ENCODE assay signal across 14 mouse cellular contexts in genomic region chr7:28585001-28585400, GRCm38 (mm10). TPM values are rescaled to one million over a fixed set of nuclear protein-coding genes. Genes with fewer than 3 reads are reported as not detected.
A peak's percentile ranks its signal among the peaks of the same experiment; 100 is the strongest.
DNase-seq lines count a peak whose midpoint lies in the region; ATAC-seq and TF ChIP-seq lines count a peak whose summit lies in the region.
"Had no signal": no experiment of that assay in that cellular context is flagged by ENCODE, and none has a peak within 500 bp of the region (broad histone marks: within the 10 kb centered on the region; RNA-seq: fewer than 3 reads in every experiment).

No protein-coding gene starts in this region.

- H3K4me2 ChIP-seq in heart, embryonic 11.5 days, result no peak overlapping the region
- peak overlapping the region; percentile 69 for H3K4me2 ChIP-seq in liver, embryonic 13.5 days

- peaks cover 62% of the 10 kb centered on the region for H3K4me1 ChIP-seq in heart, embryonic 11.5 days (ENCODE audit: control insufficient read depth, insufficient read depth, low read length)
- H3K4me1 ChIP-seq in heart, adult 2 months (ENCODE audit: control insufficient read depth, insufficient read depth, low read length), result peaks cover 11% of the 10 kb centered on the region
- peaks cover 97% of the 10 kb centered on the region for H3K4me1 ChIP-seq in liver, embryonic 13.5 days (replicated peaks)
- H3K4me1 ChIP-seq in small intestine, adult 2 months (ENCODE audit: control insufficient read depth, insufficient read depth, insufficient read length, low read length), result peaks cover 56% of the 10 kb centered on the region

- H3K9ac ChIP-seq in heart, embryonic 11.5 days (ENCODE audit: low read depth, low read length), result no peak overlapping the region
- no peak overlapping the region for H3K9ac ChIP-seq in heart, adult 2 months (ENCODE audit: low read depth, low read length)
- peak overlapping the region; percentile 77 for H3K9ac ChIP-seq in liver, embryonic 13.5 days

- no peak for TF ChIP-seq CTCF in heart, adult 2 months (IDR thresholded peaks at IDR 0.05)
- TF ChIP-seq CTCF in left cerebral cortex, adult 2 months (IDR thresholded peaks at IDR 0.05), result no peak
- no peak for TF ChIP-seq CTCF in small intestine, adult 2 months (IDR thresholded peaks at IDR 0.05; ENCODE audit: extremely low read depth, insufficient read length, insufficient replicate concordance, low read depth, low read length)

- peak overlapping the region; percentile 18; the same call in 1 of the 2 replicates for H3K27ac ChIP-seq in heart, embryonic 11.5 days (ENCODE audit: low read depth, low read length)
- H3K27ac ChIP-seq in heart, adult 2 months, result no peak overlapping the region
- peak overlapping the region; percentile 33; the same call in 1 of the 2 replicates for H3K27ac ChIP-seq in left cerebral cortex, adult 2 months
- peak overlapping the region; percentile 97 for H3K27ac ChIP-seq in liver, embryonic 13.5 days
- peak overlapping the region; percentile 82 for H3K27ac ChIP-seq in small intestine, adult 2 months (ENCODE audit: insufficient read depth, low read depth, low read length)

- ATAC-seq in heart, embryonic 11.5 days (replicated peaks; ENCODE audit: insufficient number of reproducible peaks, low FRiP score, low TSS enrichment), result no peak
- ATAC-seq in liver, embryonic 13.5 days (ENCODE audit: low read depth), result no peak
- ATAC-seq: forebrain, embryonic 16.5 days; Patski had no signal

- H3K4me3 ChIP-seq in heart, embryonic 11.5 days (ENCODE audit: low read depth, low read length), result no peak overlapping the region
- no peak overlapping the region for H3K4me3 ChIP-seq in heart, adult 2 months
- no peak overlapping the region for H3K4me3 ChIP-seq in left cerebral cortex, adult 2 months
- H3K4me3 ChIP-seq in liver, embryonic 13.5 days (replicated peaks), result peak overlapping the region; percentile 10
- no peak overlapping the region for H3K4me3 ChIP-seq in small intestine, adult 2 months (ENCODE audit: low read depth, low read length)

- no peak for TF ChIP-seq EP300 in heart, adult 2 months (IDR thresholded peaks at IDR 0.05; ENCODE audit: insufficient read depth, low read depth, low read length)

- intact Hi-C loops in heart, adult 2 months (cut with DNase I), result no loop called here
- intact Hi-C loops in left cerebral cortex, adult 2 months (cut with DNase I), result no loop called here

- no peaks in the 10 kb centered on the region for H3K27me3 ChIP-seq in heart, embryonic 11.5 days (ENCODE audit: control insufficient read depth, insufficient read depth, low read length)
- no peaks in the 10 kb centered on the region for H3K27me3 ChIP-seq in heart, adult 2 months (ENCODE audit: control insufficient read depth, insufficient read depth, low read length)
- H3K27me3 ChIP-seq in liver, embryonic 13.5 days, result no peaks in the 10 kb centered on the region
- no peaks in the 10 kb centered on the region for H3K27me3 ChIP-seq in small intestine, adult 2 months (ENCODE audit: control insufficient read depth, insufficient read depth, low read length)
- H3K27me3 ChIP-seq: Patski had no signal

- no peaks in the 10 kb centered on the region for H3K36me3 ChIP-seq in heart, embryonic 11.5 days (ENCODE audit: control insufficient read depth, insufficient read depth, low read length)
- no peaks in the 10 kb centered on the region for H3K36me3 ChIP-seq in heart, adult 2 months (ENCODE audit: control insufficient read depth, insufficient read depth, low read length)
- peaks cover 7% of the 10 kb centered on the region; the same call in 1 of the 2 replicates for H3K36me3 ChIP-seq in liver, embryonic 13.5 days
- H3K36me3 ChIP-seq in small intestine, adult 2 months (ENCODE audit: control insufficient read depth, insufficient read depth, low read length), result no peaks in the 10 kb centered on the region

- WGBS in heart, embryonic 11.5 days (ENCODE audit: insufficient replicate concordance), result 73% methylated on average over 6 of the region's 6 CpGs
- 79% methylated on average over 6 of the region's 6 CpGs for WGBS in heart, adult 2 months
- 81% methylated on average over 6 of the region's 6 CpGs for WGBS in liver, embryonic 13.5 days (ENCODE audit: insufficient replicate concordance)
- WGBS in small intestine, adult 2 months, result 67% methylated on average over 6 of the region's 6 CpGs

- H3K9me3 ChIP-seq in heart, embryonic 11.5 days (replicated peaks; ENCODE audit: control insufficient read depth, low read length), result no peaks in the 10 kb centered on the region
- no peaks in the 10 kb centered on the region for H3K9me3 ChIP-seq in liver, embryonic 13.5 days (replicated peaks)

- DNase-seq in heart, adult 2 months, result no peak
- DNase-seq in left cerebral cortex, adult 2 months (ENCODE audit: extremely low spot score in 1 of 2, low spot score in 2 of 2), result no peak
- DNase-seq in left cerebral cortex, adult 8-10 months (ENCODE audit: low spot score in 2 of 2), result no peak
- DNase-seq in liver, embryonic 13.5 days, result no peak
- no peak for DNase-seq in cerebellum, postnatal 14 days
- DNase-seq in gastrocnemius, postnatal 4 days (ENCODE audit: low spot score in 2 of 2), result no peak
- DNase-seq: adrenal gland, adult 8-10 months; thymus, postnatal 4 days had no signal

- TF ChIP-seq POLR2A in heart, adult 2 months (IDR thresholded peaks at IDR 0.05; ENCODE audit: insufficient read depth, low read depth, low read length), result no peak
- TF ChIP-seq POLR2A in small intestine, adult 2 months (IDR thresholded peaks at IDR 0.05; ENCODE audit: low read depth, low read length), result no peak

- H3K79me2 ChIP-seq in heart, adult 2 months (replicated peaks; ENCODE audit: control insufficient read depth, insufficient read depth, low read length), result no peaks in the 10 kb centered on the region

RNA-seq across cellular contexts. Expression of gene Samd4b, which starts 12.9 kb away (rescaled TPM):
- polyA plus RNA-seq in heart, embryonic 11.5 days (2014; fragmentation: Nextera tagmentation; extraction: Ambion mirVana), result 22.2 and 22.8 TPM in 2 replicates
- total RNA-seq in heart, adult 2 months (2021), result 10 to 100 TPM; 21.9 to 22.4 TPM
- 38.8 and 46.1 TPM in 2 replicates for polyA plus RNA-seq in heart, adult 2 months (2012; rRNA removed)
- total RNA-seq in left cerebral cortex, adult 2 months (2021), result 10 to 100 TPM; 74.9 to 78.9 TPM
- 10 to 100 TPM; 58.2 to 70.1 (median 61.7) TPM for total RNA-seq in left cerebral cortex, adult 8-10 months (2022)
- 4.1 and 5.8 TPM in 2 replicates for polyA plus RNA-seq in liver, embryonic 13.5 days (2015; fragmentation: Nextera tagmentation; extraction: Ambion mirVana)
- polyA plus RNA-seq in small intestine, adult 2 months (2012; rRNA removed), result 43.4 and 82.0 TPM in 2 replicates
- 10 to 100 TPM; 43.0 to 44.1 TPM for total RNA-seq in gastrocnemius, postnatal 4 days (2021)

RNA-seq across cellular contexts. Expression of gene Pak4, which starts 13.0 kb away (rescaled TPM):
- 25.4 and 27.6 TPM in 2 replicates for polyA plus RNA-seq in heart, embryonic 11.5 days (2014; fragmentation: Nextera tagmentation; extraction: Ambion mirVana)
- 1 to 10 TPM; 8.8 to 9.4 TPM for total RNA-seq in heart, adult 2 months (2021)
- 6.4 and 7.6 TPM in 2 replicates for polyA plus RNA-seq in heart, adult 2 months (2012; rRNA removed)
- total RNA-seq in left cerebral cortex, adult 2 months (2021), result 1 to 10 TPM; 8.2 to 9.8 TPM
- 1 to 10 TPM; 8.4 to 9.0 (median 8.5) TPM for total RNA-seq in left cerebral cortex, adult 8-10 months (2022)
- 16.2 and 18.5 TPM in 2 replicates for polyA plus RNA-seq in liver, embryonic 13.5 days (2015; fragmentation: Nextera tagmentation; extraction: Ambion mirVana)
- polyA plus RNA-seq in small intestine, adult 2 months (2012; rRNA removed), result 50.3 and 112 TPM in 2 replicates
- total RNA-seq in gastrocnemius, postnatal 4 days (2021), result 10 to 100 TPM; 11.9 to 12.4 TPM

RNA-seq across cellular contexts. Expression of gene Nccrp1, which starts 37.9 kb away (rescaled TPM):
- not detected in 2 replicates for polyA plus RNA-seq in heart, embryonic 11.5 days (2014; fragmentation: Nextera tagmentation; extraction: Ambion mirVana)
- total RNA-seq in heart, adult 2 months (2021), result not detected
- polyA plus RNA-seq in heart, adult 2 months (2012; rRNA removed), result not detected in 2 replicates
- under 1 TPM in 1 of 2 experiments, not detected in 1; 0.30 TPM for total RNA-seq in left cerebral cortex, adult 2 months (2021)
- under 1 TPM in 3 of 4 experiments, not detected in 1; 0.23 to 0.49 (median 0.39) TPM for total RNA-seq in left cerebral cortex, adult 8-10 months (2022)
- polyA plus RNA-seq in liver, embryonic 13.5 days (2015; fragmentation: Nextera tagmentation; extraction: Ambion mirVana), result not detected in 2 replicates
- polyA plus RNA-seq in small intestine, adult 2 months (2012; rRNA removed), result 0.14 and 2.8 TPM in 2 replicates
- total RNA-seq in gastrocnemius, postnatal 4 days (2021), result not detected
- total RNA-seq: adrenal gland, adult 8-10 months; granulocyte monocyte progenitor cell, adult 5-6 weeks had no signal
- polyA plus RNA-seq: forebrain, embryonic 16.5 days; intestine, embryonic 14.5 days; Patski had no signal

RNA-seq across cellular contexts. Expression of gene Sycn, which starts 44.3 kb away (rescaled TPM):
- not detected in 2 replicates for polyA plus RNA-seq in heart, embryonic 11.5 days (2014; fragmentation: Nextera tagmentation; extraction: Ambion mirVana)
- total RNA-seq in heart, adult 2 months (2021), result not detected
- polyA plus RNA-seq in heart, adult 2 months (2012; rRNA removed), result not detected in 2 replicates
- total RNA-seq in left cerebral cortex, adult 2 months (2021), result not detected
- total RNA-seq in left cerebral cortex, adult 8-10 months (2022), result not detected
- polyA plus RNA-seq in liver, embryonic 13.5 days (2015; fragmentation: Nextera tagmentation; extraction: Ambion mirVana), result not detected in 2 replicates
- 32.7 and 16,759 TPM in 2 replicates for polyA plus RNA-seq in small intestine, adult 2 months (2012; rRNA removed)
- not detected for total RNA-seq in gastrocnemius, postnatal 4 days (2021)
- total RNA-seq: adrenal gland, adult 8-10 months; granulocyte monocyte progenitor cell, adult 5-6 weeks had no signal
- polyA plus RNA-seq: forebrain, embryonic 16.5 days; Patski had no signal

RNA-seq across cellular contexts. Expression of gene Acp7, which starts 46.1 kb away (rescaled TPM):
- 0.17 TPM in 1 of 2 replicates, not detected in the other for polyA plus RNA-seq in heart, embryonic 11.5 days (2014; fragmentation: Nextera tagmentation; extraction: Ambion mirVana)
- not detected for total RNA-seq in heart, adult 2 months (2021)
- 0.49 TPM in 1 of 2 replicates, not detected in the other for polyA plus RNA-seq in heart, adult 2 months (2012; rRNA removed)
- total RNA-seq in left cerebral cortex, adult 2 months (2021), result 1 to 10 TPM; 1.4 to 2.5 TPM
- 1 to 10 TPM; 1.5 to 2.8 (median 2.1) TPM for total RNA-seq in left cerebral cortex, adult 8-10 months (2022)
- polyA plus RNA-seq in liver, embryonic 13.5 days (2015; fragmentation: Nextera tagmentation; extraction: Ambion mirVana), result not detected in 2 replicates
- polyA plus RNA-seq in small intestine, adult 2 months (2012; rRNA removed), result 0.66 TPM in 1 of 2 replicates, not detected in the other
- not detected for total RNA-seq in gastrocnemius, postnatal 4 days (2021)
- total RNA-seq: adrenal gland, adult 8-10 months; granulocyte monocyte progenitor cell, adult 5-6 weeks had no signal
- polyA plus RNA-seq: forebrain, embryonic 16.5 days; intestine, embryonic 14.5 days; Patski had no signal
